Mouse (Mus musculus) layer of hippocampus, postnatal 14 days (tissue): ENCODE data around the gene Trpv2. TPM values are rescaled to one million over a fixed set of nuclear protein-coding genes. Genes with fewer than 3 reads are reported as not detected.

Experiments used
- DNase-seq, 2 experiments: peaks; one replicate each; pipeline ENCODE4 v3.0.0; 2021 to 2022; ENCODE audit warnings: low spot score in 2 of 2, mixed read lengths in 1 of 2
- long read RNA-seq, 2 experiments: library from polyadenylated mRNA; stranded (forward); transcript quantifications; one replicate each; pipeline ENCODE4 v2.0.0; 2021
- total RNA-seq, 2 experiments: library from RNA; stranded (reverse); gene quantifications; 2 replicates each; pipeline ENCODE4 v1.2.3; 2021

Gene Trpv2
- total RNA-seq = 10 to 100 TPM; 18.4 to 21.5 TPM
- long read RNA-seq, experiment 1, partial matches to known transcripts = 12 of 16 reads
- long read RNA-seq, experiment 1, other reads (novel, unspliced or antisense) = 2 of 16 reads
- long read RNA-seq, experiment 2, partial matches to known transcripts = 14 of 21 reads
- long read RNA-seq, experiment 2, other reads (novel, unspliced or antisense) = 4 of 21 reads

- no peak for DNase-seq
Measured at GRCm38 (mm10) chr11:62573959-62574702, at the start of gene Trpv2. Gene Trpv2 (plus strand): TSS chr11:62574486.

DNA sequence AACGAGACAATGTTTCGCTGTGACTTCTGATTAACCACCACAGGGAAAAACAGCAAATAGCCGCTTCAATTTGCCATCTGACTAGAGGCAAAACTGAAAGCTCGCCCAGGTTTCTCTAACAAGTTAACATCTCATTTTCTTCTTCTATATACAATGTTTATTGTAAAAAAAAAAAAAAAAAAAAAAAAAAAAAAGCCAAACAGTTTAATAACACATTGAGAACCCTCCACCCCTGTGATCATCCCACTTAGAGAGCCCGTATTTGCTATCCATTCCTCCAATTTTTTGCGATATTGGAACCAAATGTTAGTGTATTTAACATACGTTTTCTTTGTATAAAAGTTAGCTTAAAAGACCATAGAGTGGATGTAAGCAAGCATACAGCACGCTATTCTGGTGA, 37.2 kb upstream of the Trpv2 start:
- no peak for DNase-seq

DNA sequence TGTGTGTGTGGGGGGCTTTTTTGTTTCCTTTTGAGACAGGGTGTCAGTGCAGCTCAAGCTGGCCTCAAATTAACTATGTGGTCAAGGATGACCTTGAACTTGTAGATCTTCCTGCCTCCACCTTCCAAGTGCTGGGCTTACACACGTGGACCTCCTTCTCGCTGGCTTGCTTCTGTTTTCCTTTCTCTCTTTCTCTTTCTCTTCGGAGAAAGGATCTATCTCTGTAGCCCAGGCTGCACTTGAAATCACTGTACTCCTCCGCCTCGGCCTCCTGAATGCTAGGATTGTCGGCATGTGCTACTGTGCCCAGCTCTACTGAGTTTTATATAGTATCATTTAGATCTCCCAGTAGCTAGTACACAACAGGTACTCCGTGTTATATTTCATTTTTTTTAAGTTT, 36.7 kb upstream of the Trpv2 start:
- DNase-seq = no peak

DNA sequence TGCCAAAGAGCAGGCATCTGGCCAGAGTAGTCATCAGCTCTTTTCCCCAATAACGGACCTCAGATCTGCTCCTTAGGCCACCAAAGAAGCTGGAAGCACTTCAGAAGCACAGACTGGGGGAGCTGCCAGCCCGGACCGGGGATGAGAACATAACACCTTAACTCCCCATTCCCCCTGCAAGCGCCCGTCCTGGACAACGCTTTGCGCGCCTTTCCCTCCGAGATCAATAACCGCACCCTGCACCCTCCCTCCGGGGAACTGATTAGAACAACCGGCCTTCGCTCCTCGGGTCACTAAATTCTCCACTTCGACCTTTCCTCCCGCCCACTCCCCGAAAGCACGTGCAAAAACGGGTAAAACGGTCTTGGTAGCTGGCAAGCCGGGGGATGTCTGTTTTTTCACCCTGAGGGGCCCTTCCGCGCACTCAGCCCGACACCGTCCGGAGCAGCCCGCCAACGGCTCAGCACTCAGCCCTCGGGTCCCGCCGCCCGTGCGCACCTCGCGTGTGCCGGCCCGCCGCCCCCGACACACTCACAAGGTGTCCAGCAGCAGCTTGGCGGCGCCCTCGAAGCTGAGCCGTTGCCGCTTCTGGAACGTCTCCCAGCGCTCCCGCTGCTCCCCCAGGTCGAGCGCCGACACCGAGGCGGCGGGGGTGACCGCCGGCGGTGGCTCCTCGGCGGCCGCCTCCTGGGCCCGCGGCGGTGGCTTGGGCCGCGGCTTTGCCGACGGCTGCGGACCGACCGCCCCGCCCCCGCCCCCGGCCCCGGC, 35.8 kb upstream of the Trpv2 start:
- peak in 1 of 2 experiments; percentile 63 for DNase-seq

- peak; percentile 68 to 77 for DNase-seq
Measured at GRCm38 (mm10) chr11:62539089-62539890, 35.0 kb upstream of the Trpv2 start, which contains the start of gene Cenpv. Gene Cenpv (minus strand): TSS chr11:62539261.

- no peak for DNase-seq
Measured at GRCm38 (mm10) chr11:62540167-62540566, 34.1 kb upstream of the Trpv2 start.

GRCm38 (mm10) chr11:62540969-62541368, 33.3 kb upstream of the Trpv2 start:
- DNase-seq = no peak

- DNase-seq = no peak
Measured at GRCm38 (mm10) chr11:62541581-62541980, 32.7 kb upstream of the Trpv2 start.

- DNase-seq = no peak
Measured at GRCm38 (mm10) chr11:62543991-62544390, 30.3 kb upstream of the Trpv2 start.

GRCm38 (mm10) chr11:62549782-62550181, 24.5 kb upstream of the Trpv2 start:
- DNase-seq = peak; percentile 24 to 60

- peak in 1 of 2 experiments; percentile 61 for DNase-seq
Measured at GRCm38 (mm10) chr11:62550227-62550685, 24.0 kb upstream of the Trpv2 start.

DNA sequence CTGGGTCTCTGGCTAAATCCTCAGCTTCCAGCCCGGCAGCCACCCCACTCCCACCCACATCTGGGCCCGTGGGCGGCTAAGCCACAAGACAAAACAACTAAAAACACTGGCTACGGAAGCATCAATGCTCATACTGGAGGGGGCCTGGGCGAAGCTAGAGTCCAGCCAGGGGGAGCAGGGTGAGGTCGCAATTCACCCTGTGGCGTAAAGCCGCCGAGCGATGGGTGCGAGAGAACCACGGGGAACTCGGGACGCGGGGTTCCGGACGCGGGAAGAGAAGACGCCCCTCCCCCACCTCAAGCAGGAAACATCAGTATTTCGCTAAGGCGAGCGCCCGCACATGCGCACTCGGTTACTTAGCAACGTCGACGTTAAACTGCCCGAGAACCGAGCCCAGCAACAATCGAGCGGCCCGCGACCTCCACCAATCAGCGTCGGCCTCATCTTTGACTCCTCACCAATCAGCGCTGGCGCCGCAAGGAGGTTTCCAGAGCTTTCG, 23.5 kb upstream of the Trpv2 start, which contains the start of gene Ubb:
Ubb (plus strand) TSS at position 445 of the 499 bp plus-strand sequence.
- DNase-seq = peak; percentile 98 to 99

DNA sequence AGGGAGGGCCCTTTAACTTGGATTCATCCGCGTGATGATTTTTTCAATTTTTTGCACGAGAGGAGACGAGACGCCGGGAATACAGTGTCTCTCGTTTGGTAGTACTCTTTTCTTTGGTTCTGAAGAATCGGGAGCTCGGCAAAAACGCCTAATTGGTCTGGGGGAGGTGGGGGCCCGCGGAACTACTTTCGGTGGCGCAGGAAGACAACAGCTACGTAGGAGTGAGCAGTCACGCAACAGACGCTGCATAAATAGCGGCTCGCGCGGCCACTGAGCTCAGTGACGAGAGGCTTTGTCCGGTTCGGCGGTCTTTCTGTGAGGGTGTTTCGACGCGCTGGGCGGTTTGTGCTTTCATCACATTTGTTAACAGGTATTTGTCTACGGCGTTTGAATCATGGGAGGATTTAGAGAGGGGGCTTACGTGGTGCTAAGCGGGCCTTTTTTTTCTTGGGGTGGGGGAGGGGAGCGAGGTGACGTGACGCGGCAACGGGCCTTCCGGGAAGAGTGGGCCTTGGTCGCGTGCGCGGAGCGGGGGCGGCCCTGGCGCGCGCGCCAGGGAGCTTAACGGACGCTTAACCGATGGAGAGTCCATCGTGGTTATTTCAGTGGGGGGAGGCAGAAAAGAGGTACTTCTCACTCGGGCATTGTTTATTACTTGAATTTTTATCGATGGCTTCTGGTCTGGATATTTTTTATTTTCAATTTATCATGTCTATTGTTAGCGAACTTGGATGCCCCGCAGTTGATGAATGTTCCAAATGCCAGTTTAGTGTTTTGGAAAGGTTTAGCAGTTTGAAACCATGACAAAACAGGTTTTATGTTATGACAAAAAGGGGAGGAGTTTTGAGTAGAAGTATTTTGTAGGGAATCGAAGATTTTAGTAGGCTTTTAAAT, 22.8 kb upstream of the Trpv2 start:
- DNase-seq = peak; percentile 92 to 95

- DNase-seq = no peak
Measured at GRCm38 (mm10) chr11:62553186-62553585, 21.1 kb upstream of the Trpv2 start.

DNA sequence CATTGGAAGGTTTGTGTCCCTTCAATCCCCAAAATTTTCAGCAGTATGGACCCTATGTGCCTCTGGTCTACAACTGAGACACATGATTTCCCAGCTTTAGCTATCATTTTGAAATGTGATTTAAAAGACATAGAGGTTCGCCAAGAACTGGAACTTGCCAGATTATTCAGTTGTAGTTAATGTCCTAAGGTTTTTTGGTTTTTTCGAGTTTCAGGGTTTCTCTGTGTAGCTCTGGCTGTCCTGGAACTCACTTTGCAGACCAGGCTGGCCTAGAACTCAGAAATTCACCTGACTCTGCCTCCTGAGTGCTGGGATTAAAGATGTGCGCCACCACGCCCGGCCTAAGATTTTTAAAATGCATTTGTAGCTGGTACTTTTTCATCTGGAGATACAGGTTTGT, 20.7 kb upstream of the Trpv2 start:
- no peak for DNase-seq

GRCm38 (mm10) chr11:62554163-62554855, 20.0 kb upstream of the Trpv2 start:
- no peak for DNase-seq

DNA sequence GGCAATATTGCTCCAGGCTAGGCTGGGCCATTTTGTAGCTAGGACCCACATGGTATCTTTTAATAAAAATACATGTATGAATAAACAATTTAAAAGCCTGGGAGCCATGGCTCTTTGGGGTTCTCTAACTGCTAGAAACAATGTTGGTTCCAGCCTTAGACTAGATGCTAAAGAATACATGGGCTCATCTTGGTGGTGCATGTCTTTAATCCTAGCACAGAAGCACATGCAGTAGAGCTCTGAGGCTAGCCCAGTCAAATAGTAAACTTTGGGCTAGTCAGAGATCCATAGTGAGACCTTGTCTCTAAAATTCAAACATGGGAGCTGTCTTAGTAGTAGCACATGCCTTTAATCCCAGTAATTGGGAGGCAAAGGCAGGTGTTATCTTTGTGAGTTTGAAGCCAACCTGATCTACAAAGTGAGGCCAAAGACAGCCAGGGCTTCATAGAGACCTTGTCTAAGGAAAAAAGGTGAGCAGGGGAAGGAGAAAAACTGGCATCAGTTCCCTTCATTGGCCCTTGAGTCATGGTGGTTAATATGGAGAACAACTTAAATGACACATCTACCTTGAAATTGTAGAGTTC, 19.3 kb upstream of the Trpv2 start:
- DNase-seq = no peak

GRCm38 (mm10) chr11:62555896-62556412, 18.3 kb upstream of the Trpv2 start:
- no peak for DNase-seq
